Mouse (Mus musculus) right cerebral cortex, postnatal 36 days (tissue): Measurements from ENCODE around the gene Epb41l2.

ENCODE experiments used
- DNase-seq, 2 experiments: peaks; one replicate each; pipeline ENCODE4 v3.0.0; 2022; ENCODE audit warnings: low spot score in 2 of 2, mixed read lengths in 1 of 2

Epb41l2 gene

GRCm38 (mm10) chr10:25399016-25399415 is 39.4 kb downstream of the Epb41l2 start:
- DNase-seq, result no peak

- DNase-seq, result no peak
Measured at GRCm38 (mm10) chr10:25400076-25400475, 40.5 kb downstream of the Epb41l2 start.

- no peak for DNase-seq
Measured at GRCm38 (mm10) chr10:25400646-25401045, 41.0 kb downstream of the Epb41l2 start.

DNA sequence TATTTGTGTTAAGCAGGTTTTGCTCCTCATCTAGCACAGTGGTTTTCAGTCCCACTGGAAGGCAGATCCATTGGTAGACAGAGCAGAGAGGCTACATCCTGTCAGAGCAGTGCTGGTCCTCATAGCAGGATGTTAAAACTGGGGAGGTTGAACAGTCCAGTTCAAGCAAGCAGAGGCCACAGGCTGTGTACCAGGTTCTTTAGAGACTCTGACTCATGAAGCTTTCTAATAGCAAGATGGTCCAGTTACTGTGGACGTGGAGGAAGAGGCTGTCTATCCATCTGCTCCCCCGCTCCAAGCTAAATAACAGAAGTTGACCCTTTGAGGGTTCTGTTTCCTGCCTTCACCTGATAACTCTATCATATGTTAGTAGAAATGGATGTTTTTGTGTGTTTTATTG is 41.8 kb downstream of the Epb41l2 start:
- DNase-seq, result no peak

GRCm38 (mm10) chr10:25402886-25403285 is 43.3 kb downstream of the Epb41l2 start:
- DNase-seq, result no peak

DNA sequence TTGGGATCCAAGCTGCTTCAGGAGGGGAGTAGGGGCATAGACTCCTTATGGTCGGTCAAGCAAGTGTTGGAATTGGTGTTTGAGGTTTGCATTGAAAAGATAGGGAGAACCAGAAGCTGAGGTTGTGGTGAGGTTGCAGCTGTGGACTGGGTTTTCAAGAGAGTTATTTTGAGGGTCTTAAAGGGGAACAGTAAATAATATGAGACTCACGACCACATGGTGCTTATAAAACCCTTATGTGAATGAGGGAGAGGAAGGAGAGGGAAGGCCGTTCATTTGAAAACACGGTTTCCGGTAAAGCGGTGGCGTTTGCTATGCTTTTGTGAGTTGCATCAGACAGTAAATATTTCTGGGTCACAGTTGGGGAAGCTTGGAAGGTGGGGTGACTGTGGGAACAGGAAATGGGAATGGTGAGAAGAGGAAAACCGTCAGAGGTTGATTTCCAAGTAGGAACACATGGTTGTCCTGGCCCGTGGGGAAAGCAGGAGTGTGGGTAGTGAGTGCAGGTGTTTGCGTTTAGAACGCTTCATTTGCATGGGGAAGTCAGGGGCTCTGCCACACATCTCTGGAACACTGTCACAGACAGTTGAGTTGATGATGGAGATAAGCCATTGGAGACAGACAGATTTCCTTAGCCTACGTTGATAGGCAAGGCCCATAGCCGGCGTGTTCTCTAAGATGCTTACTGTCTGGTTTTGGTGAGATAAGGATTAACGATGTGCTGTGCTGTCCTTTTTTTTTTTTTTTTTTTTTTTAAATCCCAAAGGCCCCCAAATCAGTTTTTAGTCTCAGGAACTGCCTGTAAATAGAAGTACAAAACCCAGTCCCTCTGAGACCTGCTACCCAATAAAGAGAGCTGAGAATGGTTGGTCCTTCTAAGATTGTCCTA is 44.5 kb downstream of the Epb41l2 start:
- no peak for DNase-seq

DNA sequence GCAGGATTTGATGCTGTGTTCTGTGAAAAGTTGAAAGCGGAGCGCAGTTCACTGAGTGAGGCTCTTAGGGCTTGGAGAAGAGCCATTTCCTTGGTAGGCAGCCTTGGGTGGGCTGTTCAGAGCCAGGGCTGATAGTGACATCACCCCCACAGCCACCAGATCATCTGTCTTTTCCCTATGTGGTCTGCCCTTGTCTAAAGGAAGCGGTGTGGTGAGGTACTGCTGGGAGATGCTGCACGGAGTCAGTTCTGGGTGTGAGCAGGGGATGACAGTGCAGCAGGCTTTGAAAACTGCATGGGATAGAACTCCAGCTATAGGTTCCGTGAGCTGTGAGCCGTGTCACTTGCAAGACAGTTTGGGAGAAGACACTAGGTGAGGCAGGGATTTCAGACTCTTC is 45.1 kb downstream of the Epb41l2 start:
- no peak for DNase-seq

DNA sequence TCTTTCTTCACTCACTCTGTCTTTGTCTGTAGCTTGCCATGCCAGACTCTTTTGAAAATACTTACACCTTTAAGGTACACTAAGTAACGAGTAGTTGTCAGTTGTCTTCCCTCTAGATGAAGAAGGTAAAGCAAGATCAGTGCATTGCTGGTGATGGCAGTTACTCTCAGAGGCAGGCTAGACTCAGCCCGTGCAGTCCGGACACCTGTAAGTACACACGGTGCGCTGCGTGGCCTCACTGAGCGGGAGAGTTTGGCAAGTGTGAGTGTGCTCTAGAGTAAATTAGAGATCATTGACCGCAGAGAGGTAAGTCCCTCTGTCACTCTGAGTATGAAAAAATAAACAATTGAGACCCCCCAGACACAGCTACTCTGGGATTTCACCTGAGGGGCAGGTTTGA is 46.0 kb downstream of the Epb41l2 start:
- no peak for DNase-seq

GRCm38 (mm10) chr10:25406695-25407094 is 47.1 kb downstream of the Epb41l2 start:
- DNase-seq, result no peak

- DNase-seq, result no peak
Measured at GRCm38 (mm10) chr10:25408136-25408650, 48.6 kb downstream of the Epb41l2 start.

DNA sequence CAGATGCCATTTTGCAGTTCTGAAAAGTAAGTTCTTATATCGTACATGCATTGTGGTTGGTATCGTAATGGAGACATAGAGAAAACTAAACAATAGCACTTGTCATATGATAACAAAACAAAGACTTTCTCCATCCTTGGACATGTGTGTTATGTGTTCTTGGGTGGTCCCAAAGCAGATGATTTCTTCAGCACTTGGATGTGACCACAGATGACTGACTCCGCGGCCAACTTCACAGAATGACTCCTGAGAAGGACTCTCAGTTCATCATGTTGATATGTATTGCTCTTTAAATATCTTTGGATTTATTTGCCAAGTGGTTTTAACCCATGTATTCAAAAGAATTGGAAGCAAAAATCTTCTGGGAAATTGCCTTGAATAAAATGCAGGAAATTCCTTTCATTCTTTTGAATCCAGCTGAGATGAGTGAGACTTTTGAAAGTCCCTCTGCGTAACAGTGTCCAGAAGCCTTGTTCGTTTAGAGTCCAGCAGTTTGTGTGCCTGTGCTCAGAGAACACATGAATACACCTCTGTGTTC is 52.3 kb downstream of the Epb41l2 start:
- no peak for DNase-seq

DNA sequence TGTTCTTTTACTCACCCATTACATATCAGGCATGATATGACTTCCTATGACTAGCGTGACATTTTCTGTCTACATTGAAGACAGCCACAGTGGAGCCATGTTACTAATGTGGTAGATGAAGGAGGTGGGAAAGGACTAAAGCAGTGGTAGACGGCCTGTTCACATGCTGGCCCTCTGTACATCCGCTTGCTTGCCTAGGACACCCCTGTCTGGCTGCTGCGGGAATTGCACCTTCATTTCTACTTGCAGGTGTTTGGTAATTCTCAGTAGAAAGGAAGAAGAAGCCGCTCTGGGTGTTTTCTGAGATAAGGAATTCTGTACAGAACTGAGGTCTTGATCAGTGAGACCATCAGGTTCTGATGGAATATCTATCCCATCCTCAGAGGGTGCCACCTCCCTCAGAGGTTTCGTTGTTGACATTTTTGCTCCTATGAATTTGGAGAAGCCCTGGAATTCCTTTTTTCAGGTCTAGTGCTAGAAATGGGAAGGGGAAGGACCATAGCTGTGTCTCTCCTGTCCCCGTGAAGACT is 55.7 kb downstream of the Epb41l2 start:
- DNase-seq, result no peak

DNA sequence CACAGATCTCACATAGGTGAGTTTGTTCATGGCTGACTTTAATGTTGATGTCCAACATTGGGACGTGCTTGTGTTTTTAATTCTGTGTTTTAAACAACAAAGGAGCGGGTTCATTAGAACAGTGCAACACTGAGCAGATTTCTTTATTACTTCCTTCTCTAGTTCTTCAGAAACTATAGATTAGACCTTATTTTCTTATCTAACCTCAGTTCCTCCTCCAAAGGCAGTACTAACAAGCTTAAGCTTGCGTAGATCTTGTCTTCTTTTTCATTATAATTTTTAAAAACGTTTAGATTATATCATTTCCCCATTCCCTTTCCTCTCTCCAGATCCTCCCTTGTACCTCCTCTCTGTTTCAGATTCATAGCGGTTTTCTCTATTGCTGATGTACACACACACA is 57.1 kb downstream of the Epb41l2 start:
- no peak for DNase-seq

DNA sequence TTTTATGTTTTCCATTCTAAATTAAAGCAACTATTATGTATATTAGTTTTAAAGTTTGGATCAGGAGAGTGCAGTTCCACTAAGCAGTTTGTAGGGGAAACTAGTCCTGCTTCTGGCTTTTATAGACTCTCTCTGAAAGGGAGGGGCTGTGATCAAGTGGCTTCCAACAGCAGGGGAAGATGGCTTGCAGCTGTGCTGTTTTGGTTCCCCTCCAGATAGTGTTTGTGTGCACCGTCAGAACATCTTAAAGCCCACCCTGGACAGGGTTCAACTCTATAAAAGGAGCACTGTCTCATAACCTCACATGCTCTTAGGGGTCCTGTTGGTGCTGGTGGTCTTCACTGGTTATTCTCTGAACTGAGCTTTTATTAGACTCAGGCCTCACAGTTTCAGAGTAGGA is 66.5 kb downstream of the Epb41l2 start:
- DNase-seq, result no peak

DNA sequence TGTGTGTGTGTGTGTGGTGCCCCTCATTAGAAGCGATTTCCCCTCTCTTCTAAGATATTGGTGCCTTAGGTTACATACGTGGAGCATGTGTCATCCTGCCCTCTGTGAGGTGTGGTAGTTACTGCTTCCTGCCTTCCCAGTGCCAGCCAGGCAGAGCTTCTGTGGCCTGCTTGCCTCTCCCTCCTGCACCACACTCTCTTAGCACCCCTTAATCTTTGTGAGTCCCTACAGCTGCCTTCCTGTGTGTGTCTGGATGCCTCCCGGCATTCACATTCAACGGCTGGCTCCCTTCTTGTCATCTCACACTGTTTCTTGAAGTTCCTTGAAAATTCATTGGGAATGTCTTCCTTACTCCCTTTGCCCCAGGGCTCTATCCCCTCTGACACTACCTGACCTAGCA is 67.2 kb downstream of the Epb41l2 start:
- DNase-seq, result no peak

- no peak for DNase-seq
Measured at GRCm38 (mm10) chr10:25427523-25427922, 67.9 kb downstream of the Epb41l2 start.

DNA sequence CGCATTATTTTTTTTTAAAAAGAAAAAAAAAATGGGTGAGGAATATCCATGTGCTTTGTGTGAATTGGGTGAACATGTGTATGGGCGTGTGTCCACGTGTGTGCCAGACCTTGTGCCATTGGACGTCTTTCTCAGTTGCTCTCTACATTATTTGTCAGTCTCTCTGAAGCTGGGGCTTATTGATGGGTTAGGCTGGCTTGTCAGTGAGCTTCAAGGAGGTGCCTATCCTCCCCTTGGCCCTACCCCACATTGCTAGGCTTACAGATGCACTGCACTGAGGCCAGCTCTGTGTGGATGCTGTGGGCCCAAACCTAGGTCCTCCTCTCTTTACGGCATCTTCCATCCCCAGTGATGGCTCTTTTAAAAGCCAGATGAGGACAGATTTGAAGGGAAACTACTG is 69.1 kb downstream of the Epb41l2 start:
- DNase-seq, result no peak

GRCm38 (mm10) chr10:25429346-25429745 is 69.7 kb downstream of the Epb41l2 start:
- no peak for DNase-seq

GRCm38 (mm10) chr10:25430862-25431261 is 71.3 kb downstream of the Epb41l2 start:
- DNase-seq, result no peak

- DNase-seq, result no peak
Measured at GRCm38 (mm10) chr10:25432351-25432750, 72.8 kb downstream of the Epb41l2 start.

GRCm38 (mm10) chr10:25432938-25433337 is 73.3 kb downstream of the Epb41l2 start:
- no peak for DNase-seq

GRCm38 (mm10) chr10:25433524-25433923 is 73.9 kb downstream of the Epb41l2 start:
- no peak for DNase-seq
